Mouse (Mus musculus): Measurements from ENCODE around the gene 1700010B08Rik. TPM values are rescaled to one million over a fixed set of nuclear protein-coding genes. Genes with fewer than 3 reads are reported as not detected.

Gene 1700010B08Rik
- polyA plus RNA-seq, 1 experiment from 2014 or later: not detected

GRCm38 (mm10) chr2:173755433-173756144 is 36.4 kb downstream of the 1700010B08Rik start:
- no peaks in the 10 kb centered on the region for H3K27me3 ChIP-seq (ENCODE audit: control insufficient read depth, insufficient read depth, low read depth, low read length)
- no peaks in the 10 kb centered on the region for H3K9me3 ChIP-seq (ENCODE audit: control insufficient read depth, low read length)
- no peaks in the 10 kb centered on the region for H3K36me3 ChIP-seq (ENCODE audit: control insufficient read depth, insufficient read depth, low read length)
- H3K4me2 ChIP-seq (ENCODE audit: low read depth, low read length): no peak overlapping the region
- WGBS: 65% methylated on average over 8 of the region's 8 CpGs
- H3K4me3 ChIP-seq (ENCODE audit: low read length): no peak overlapping the region
- ATAC-seq (ENCODE audit: low read depth): no peak
- H3K27ac ChIP-seq (ENCODE audit: low read length): no peak overlapping the region
- no peak overlapping the region for H3K9ac ChIP-seq (ENCODE audit: low read length)
- H3K4me1 ChIP-seq (replicated peaks; ENCODE audit: control insufficient read depth, insufficient read depth, low read length): no peaks in the 10 kb centered on the region

- Histone ChIP-seq H3K9ac (ENCODE audit: low read length) (no peak overlapping the region), H3K9me3 (ENCODE audit: control insufficient read depth, low read length) (no peaks in the 10 kb centered on the region), H3K27me3 (ENCODE audit: control insufficient read depth, insufficient read depth, low read depth, low read length) (no peaks in the 10 kb centered on the region), H3K4me3 (ENCODE audit: low read length) (no peak overlapping the region), H3K4me2 (ENCODE audit: low read depth, low read length) (no peak overlapping the region), H3K27ac (ENCODE audit: low read length) (no peak overlapping the region), H3K4me1 (replicated peaks; ENCODE audit: control insufficient read depth, insufficient read depth, low read length) (no peaks in the 10 kb centered on the region), H3K36me3 (ENCODE audit: control insufficient read depth, insufficient read depth, low read length) (no peaks in the 10 kb centered on the region)
- ATAC-seq (ENCODE audit: low read depth): no peak
- WGBS: 77% methylated on average over 8 of the region's 8 CpGs
Measured at GRCm38 (mm10) chr2:173757624-173758155, 38.5 kb downstream of the 1700010B08Rik start.

GRCm38 (mm10) chr2:173760607-173761006 is 41.4 kb downstream of the 1700010B08Rik start:
- Histone ChIP-seq H3K4me2 (ENCODE audit: low read depth, low read length) (no peak overlapping the region), H3K36me3 (ENCODE audit: control insufficient read depth, insufficient read depth, low read length) (no peaks in the 10 kb centered on the region), H3K4me3 (ENCODE audit: low read length) (no peak overlapping the region), H3K9me3 (ENCODE audit: control insufficient read depth, low read length) (no peaks in the 10 kb centered on the region), H3K27ac (ENCODE audit: low read length) (no peak overlapping the region), H3K27me3 (ENCODE audit: control insufficient read depth, insufficient read depth, low read depth, low read length) (no peaks in the 10 kb centered on the region), H3K9ac (ENCODE audit: low read length) (no peak overlapping the region), H3K4me1 (replicated peaks; ENCODE audit: control insufficient read depth, insufficient read depth, low read length) (no peaks in the 10 kb centered on the region)
- no peak for ATAC-seq (ENCODE audit: low read depth)
- WGBS: 80% methylated on average over 6 of the region's 6 CpGs

DNA sequence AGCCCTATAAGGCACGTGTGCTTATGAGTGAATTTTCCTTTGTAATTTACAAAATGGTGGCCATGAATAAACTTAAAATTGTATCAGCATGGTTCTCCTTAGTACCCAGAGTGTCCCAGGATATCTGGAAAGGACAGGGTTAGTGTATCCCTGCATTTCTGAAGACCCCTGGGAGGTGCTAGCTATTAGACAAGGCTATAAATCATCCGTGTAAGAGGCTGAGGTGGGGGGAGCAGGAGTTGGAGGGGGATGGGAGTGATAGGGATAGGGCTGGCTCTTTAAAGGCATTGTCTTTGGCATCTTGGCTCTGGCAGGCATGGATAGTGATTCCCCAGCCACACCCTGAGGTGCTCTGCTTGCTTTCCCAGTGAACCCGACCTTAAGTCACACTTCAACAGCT is 45.4 kb downstream of the 1700010B08Rik start:
- Histone ChIP-seq H3K4me2 (ENCODE audit: low read depth, low read length) (no peak overlapping the region), H3K27me3 (ENCODE audit: control insufficient read depth, insufficient read depth, low read depth, low read length) (no peaks in the 10 kb centered on the region), H3K9me3 (ENCODE audit: control insufficient read depth, low read length) (no peaks in the 10 kb centered on the region), H3K27ac (ENCODE audit: low read length) (no peak overlapping the region), H3K36me3 (ENCODE audit: control insufficient read depth, insufficient read depth, low read length) (no peaks in the 10 kb centered on the region), H3K9ac (ENCODE audit: low read length) (no peak overlapping the region), H3K4me1 (replicated peaks; ENCODE audit: control insufficient read depth, insufficient read depth, low read length) (no peaks in the 10 kb centered on the region), H3K4me3 (ENCODE audit: low read length) (no peak overlapping the region)
- no peak for ATAC-seq (ENCODE audit: low read depth)
- WGBS: 44% methylated on average over 3 of the region's 3 CpGs

DNA sequence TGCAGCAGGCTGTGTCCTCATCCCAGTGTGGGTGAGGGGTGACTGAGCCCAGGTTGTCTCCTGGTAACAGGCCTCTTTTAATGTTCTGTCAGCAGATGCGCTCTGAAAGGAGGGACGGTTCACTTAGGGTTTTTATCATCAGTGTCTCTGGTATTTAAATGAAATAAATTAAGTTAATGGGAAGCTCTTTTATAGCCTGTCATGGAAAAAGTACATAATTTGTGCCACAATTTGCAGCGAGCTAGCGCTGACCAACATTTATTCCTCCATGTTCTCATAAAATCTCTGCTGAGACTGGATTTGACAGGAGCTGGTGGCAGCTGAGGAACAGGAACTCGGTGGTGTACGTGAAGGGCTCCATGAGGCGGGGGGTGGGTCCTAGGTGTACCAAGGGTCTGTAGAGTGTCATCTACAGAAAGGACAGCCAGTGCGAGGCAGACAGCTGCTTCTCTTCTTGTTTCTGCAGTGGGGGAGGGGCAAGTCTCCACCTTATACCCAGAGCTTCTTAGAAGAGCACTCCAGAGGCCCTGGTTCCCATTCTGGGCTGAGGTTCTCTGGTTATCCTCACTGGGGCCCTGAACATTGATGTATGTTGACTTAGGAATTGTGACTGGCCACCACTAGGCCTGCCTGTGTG is 48.9 kb downstream of the 1700010B08Rik start:
- H3K27me3 ChIP-seq (ENCODE audit: control insufficient read depth, insufficient read depth, low read depth, low read length): no peaks in the 10 kb centered on the region
- ATAC-seq (ENCODE audit: low read depth): no peak
- H3K4me3 ChIP-seq (ENCODE audit: low read length): no peak overlapping the region
- H3K9ac ChIP-seq (ENCODE audit: low read length): no peak overlapping the region
- H3K9me3 ChIP-seq (ENCODE audit: control insufficient read depth, low read length): no peaks in the 10 kb centered on the region
- no peak overlapping the region for H3K4me2 ChIP-seq (ENCODE audit: low read depth, low read length)
- no peaks in the 10 kb centered on the region for H3K36me3 ChIP-seq (ENCODE audit: control insufficient read depth, insufficient read depth, low read length)
- 50% methylated on average over 8 of the region's 8 CpGs for WGBS
- H3K4me1 ChIP-seq (replicated peaks; ENCODE audit: control insufficient read depth, insufficient read depth, low read length): 0 out of 2 replicates have a peak, but pooled peaks cover 3% of the 10 kb centered on the region
- H3K27ac ChIP-seq (ENCODE audit: low read length): no peak overlapping the region

- H3K4me3 ChIP-seq (ENCODE audit: low read length): no peak overlapping the region
- no peaks in the 10 kb centered on the region for H3K36me3 ChIP-seq (ENCODE audit: control insufficient read depth, insufficient read depth, low read length)
- H3K9me3 ChIP-seq (ENCODE audit: control insufficient read depth, low read length): no peaks in the 10 kb centered on the region
- no peaks in the 10 kb centered on the region for H3K27me3 ChIP-seq (ENCODE audit: control insufficient read depth, insufficient read depth, low read depth, low read length)
- 65% methylated on average over 10 of the region's 10 CpGs for WGBS
- H3K4me1 ChIP-seq (replicated peaks; ENCODE audit: control insufficient read depth, insufficient read depth, low read length): 0 out of 2 replicates have a peak, but pooled peaks cover 3% of the 10 kb centered on the region
- no peak for ATAC-seq (ENCODE audit: low read depth)
- no peak overlapping the region for H3K27ac ChIP-seq (ENCODE audit: low read length)
- no peak overlapping the region for H3K4me2 ChIP-seq (ENCODE audit: low read depth, low read length)
- no peak overlapping the region for H3K9ac ChIP-seq (ENCODE audit: low read length)
Measured at GRCm38 (mm10) chr2:173769183-173769582, 50.0 kb downstream of the 1700010B08Rik start.

DNA sequence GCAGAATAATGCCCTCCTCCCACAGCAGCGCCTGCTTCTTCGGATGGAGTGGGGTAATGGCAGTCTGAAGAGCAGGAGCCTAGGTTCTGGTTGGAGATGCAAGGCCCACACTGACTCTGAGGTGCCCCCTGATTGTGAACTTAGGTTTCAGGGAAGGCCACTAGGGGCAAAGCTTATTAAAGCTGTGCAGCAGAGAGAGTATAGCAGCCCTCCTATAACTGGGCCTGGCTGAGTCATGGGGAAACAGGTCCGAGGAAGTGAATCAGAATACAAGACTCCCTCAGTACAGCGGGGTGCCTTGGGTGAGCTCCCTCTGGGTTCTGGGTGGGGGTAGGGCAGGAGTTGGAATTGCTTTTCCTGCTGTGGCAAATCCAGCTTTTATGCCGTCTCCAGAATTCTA is 51.4 kb downstream of the 1700010B08Rik start:
- no peak overlapping the region for H3K27ac ChIP-seq (ENCODE audit: low read length)

More for the DNA sequence above, 51.4 kb downstream of the 1700010B08Rik start:
- Histone ChIP-seq H3K4me2 (ENCODE audit: low read depth, low read length) (no peak overlapping the region), H3K9ac (ENCODE audit: low read length) (no peak overlapping the region), H3K4me3 (ENCODE audit: low read length) (no peak overlapping the region), H3K36me3 (ENCODE audit: control insufficient read depth, insufficient read depth, low read length) (no peaks in the 10 kb centered on the region), H3K27me3 (ENCODE audit: control insufficient read depth, insufficient read depth, low read depth, low read length) (no peaks in the 10 kb centered on the region), H3K9me3 (ENCODE audit: control insufficient read depth, low read length) (no peaks in the 10 kb centered on the region), H3K4me1 (replicated peaks; ENCODE audit: control insufficient read depth, insufficient read depth, low read length) (0 out of 2 replicates have a peak, but pooled peaks cover 3% of the 10 kb centered on the region)
- no peak for ATAC-seq (ENCODE audit: low read depth)
- 70% methylated on average over 5 of the region's 5 CpGs for WGBS

Small RNA genes lying within 50 kb of the gene (microRNA-seq; reads per million reads assigned to microRNA genes)
- not detected for gene Mir6340

Other genes starting within 250 kb of the 1700010B08Rik start
- gene 1700021F07Rik, start 196.8 kb upstream of the 1700010B08Rik start, polyA plus RNA-seq (2015; fragmentation: Nextera tagmentation; extraction: Ambion mirVana): not detected in 2 replicates
- gene Ankrd60, start 141.1 kb upstream of the 1700010B08Rik start, polyA plus RNA-seq (2015; fragmentation: Nextera tagmentation; extraction: Ambion mirVana): not detected in 2 replicates
- gene Rab22a, start 59.7 kb upstream of the 1700010B08Rik start, polyA plus RNA-seq (2015; fragmentation: Nextera tagmentation; extraction: Ambion mirVana): 29.7 and 34.1 TPM in 2 replicates
- gene Vapb, start 18.1 kb downstream of the 1700010B08Rik start, polyA plus RNA-seq (2015; fragmentation: Nextera tagmentation; extraction: Ambion mirVana): 15.5 and 19.2 TPM in 2 replicates

All from lung, embryonic 16.5 days (tissue).